Mouse (Mus musculus): ENCODE data around the gene Lypd3. TPM values are rescaled to one million over a fixed set of nuclear protein-coding genes. Genes with fewer than 3 reads are reported as not detected.

Gene Lypd3
- polyA plus RNA-seq, 1 experiment from 2014 or later = 9.8 TPM

DNA sequence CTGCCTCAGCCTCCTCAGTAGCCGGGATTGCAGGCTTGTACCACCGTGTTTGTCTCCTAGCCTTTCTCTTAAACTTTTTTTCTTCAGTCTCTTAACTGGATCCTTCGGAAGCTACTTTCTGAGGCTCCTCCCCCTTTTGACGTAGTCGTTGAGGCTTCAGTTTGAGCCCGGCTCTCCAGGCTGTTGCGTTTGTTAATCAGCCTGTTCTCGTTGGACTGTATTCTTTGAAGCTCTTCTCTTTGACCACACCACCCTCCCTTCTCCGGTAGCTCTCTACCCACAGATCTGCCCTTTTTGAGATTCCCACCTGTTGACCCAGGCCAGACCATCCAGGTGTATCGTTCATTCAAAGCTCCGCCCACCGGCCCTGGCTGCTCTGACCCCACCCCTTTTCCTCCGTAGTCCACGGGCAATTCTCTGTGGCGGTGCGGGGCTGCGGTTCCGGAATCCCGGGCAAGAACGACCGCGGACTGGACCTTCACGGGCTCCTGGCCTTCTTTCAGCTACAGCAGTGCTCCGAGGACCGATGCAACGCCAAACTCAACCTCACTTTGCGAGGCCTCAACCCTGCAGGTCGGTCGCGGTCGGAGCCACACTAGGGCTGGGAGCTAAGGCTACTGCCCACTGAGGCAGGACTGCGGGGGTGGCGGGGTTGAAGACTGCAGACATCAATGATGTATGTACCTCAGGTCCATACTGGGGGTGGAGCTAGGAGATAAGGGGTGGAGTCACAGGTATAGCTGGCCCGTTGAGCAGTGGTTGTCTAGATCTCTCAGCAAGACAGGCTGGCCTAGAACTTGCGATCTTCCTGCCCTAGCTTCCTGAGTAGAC, 1.9 kb downstream of the Lypd3 start:
- Histone ChIP-seq H3K27ac (ENCODE audit: low read length) (no peak overlapping the region), H3K4me1 (ENCODE audit: control insufficient read depth, insufficient read depth, low read length) (peaks cover 10% of the 10 kb centered on the region; the same call in 1 of the 2 replicates), H3K9me3 (ENCODE audit: control insufficient read depth, low read depth, low read length) (no peaks in the 10 kb centered on the region), H3K36me3 (ENCODE audit: control insufficient read depth, insufficient read depth, low read length) (no peaks in the 10 kb centered on the region), H3K27me3 (ENCODE audit: control insufficient read depth, insufficient read depth, low read length) (peaks cover 27% of the 10 kb centered on the region), H3K9ac (replicated peaks; ENCODE audit: low read depth, low read length) (0 out of 2 replicates have a peak overlapping the region, but pooled peaks have one; percentile 6), H3K4me2 (replicated peaks; ENCODE audit: low read depth, low read length) (peak overlapping the region; percentile 76), H3K4me3 (ENCODE audit: low read depth, low read length) (peak overlapping the region; percentile 43)
- ATAC-seq (ENCODE audit: insufficient number of reproducible peaks, insufficient read depth, low FRiP score, low read depth) = 0 out of 2 replicates have a peak, but pooled peaks have one; percentile 21
- WGBS = 3% methylated on average over 35 of the region's 35 CpGs

DNA sequence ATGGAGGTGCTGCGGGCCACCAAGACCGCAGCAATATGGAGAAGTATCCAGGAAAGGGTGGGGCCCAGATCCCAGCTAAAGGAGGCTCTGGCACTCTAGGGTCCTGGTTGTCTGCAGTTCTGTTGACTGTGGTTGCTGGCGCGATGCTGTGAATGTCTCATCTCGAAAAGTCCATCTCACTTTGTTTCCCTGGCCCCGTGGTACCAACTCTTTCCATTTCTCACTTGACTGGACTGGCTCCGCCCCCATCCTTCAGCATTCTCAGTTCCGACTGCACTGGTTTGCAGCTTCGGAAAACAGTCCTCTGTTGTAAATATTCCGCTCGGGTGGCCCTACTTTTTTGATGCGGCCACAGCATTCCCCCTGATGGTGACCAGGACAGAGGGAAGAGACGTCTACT, 4.1 kb downstream of the Lypd3 start:
- Histone ChIP-seq H3K27me3 (ENCODE audit: control insufficient read depth, insufficient read depth, low read length) (peaks cover 27% of the 10 kb centered on the region), H3K36me3 (ENCODE audit: control insufficient read depth, insufficient read depth, low read length) (no peaks in the 10 kb centered on the region), H3K4me2 (replicated peaks; ENCODE audit: low read depth, low read length) (no peak overlapping the region)

DNA sequence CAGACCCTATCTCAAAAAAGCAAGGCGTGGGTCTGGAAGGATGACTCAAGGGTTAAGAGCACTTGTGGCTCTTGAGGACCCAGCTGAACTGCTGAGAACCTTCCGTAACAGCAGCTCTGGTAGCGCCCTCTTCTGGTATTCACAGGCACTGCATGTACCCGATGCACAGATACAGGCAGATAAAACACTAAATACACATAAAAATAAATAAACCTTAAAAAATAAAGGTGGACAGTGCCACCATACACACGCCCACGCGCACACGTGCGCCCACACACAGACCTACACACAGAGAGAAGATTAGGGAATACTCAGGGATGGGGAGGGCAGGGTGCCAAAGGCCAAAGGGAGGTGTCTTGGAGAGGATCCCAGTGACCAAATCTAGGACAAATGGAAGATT, 6.1 kb downstream of the Lypd3 start:
- Histone ChIP-seq H3K36me3 (ENCODE audit: control insufficient read depth, insufficient read depth, low read length) (no peaks in the 10 kb centered on the region), H3K9me3 (ENCODE audit: control insufficient read depth, low read depth, low read length) (no peaks in the 10 kb centered on the region), H3K27ac (ENCODE audit: low read length) (no peak overlapping the region), H3K4me2 (replicated peaks; ENCODE audit: low read depth, low read length) (no peak overlapping the region), H3K4me1 (ENCODE audit: control insufficient read depth, insufficient read depth, low read length) (peaks cover 7% of the 10 kb centered on the region; the same call in 1 of the 2 replicates), H3K9ac (replicated peaks; ENCODE audit: low read depth, low read length) (no peak overlapping the region), H3K27me3 (ENCODE audit: control insufficient read depth, insufficient read depth, low read length) (peaks cover 13% of the 10 kb centered on the region), H3K4me3 (ENCODE audit: low read depth, low read length) (no peak overlapping the region)
- 16% methylated on average over 9 of the region's 9 CpGs for WGBS
- ATAC-seq (ENCODE audit: insufficient number of reproducible peaks, insufficient read depth, low FRiP score, low read depth) = no peak

More for the DNA sequence above, 4.1 kb downstream of the Lypd3 start:
- 64% methylated on average over 13 of the region's 13 CpGs for WGBS
- Histone ChIP-seq H3K9ac (replicated peaks; ENCODE audit: low read depth, low read length) (no peak overlapping the region), H3K9me3 (ENCODE audit: control insufficient read depth, low read depth, low read length) (no peaks in the 10 kb centered on the region), H3K4me1 (ENCODE audit: control insufficient read depth, insufficient read depth, low read length) (peaks cover 10% of the 10 kb centered on the region; the same call in 1 of the 2 replicates), H3K4me3 (ENCODE audit: low read depth, low read length) (no peak overlapping the region), H3K27ac (ENCODE audit: low read length) (no peak overlapping the region)
- no peak for ATAC-seq (ENCODE audit: insufficient number of reproducible peaks, insufficient read depth, low FRiP score, low read depth)

DNA sequence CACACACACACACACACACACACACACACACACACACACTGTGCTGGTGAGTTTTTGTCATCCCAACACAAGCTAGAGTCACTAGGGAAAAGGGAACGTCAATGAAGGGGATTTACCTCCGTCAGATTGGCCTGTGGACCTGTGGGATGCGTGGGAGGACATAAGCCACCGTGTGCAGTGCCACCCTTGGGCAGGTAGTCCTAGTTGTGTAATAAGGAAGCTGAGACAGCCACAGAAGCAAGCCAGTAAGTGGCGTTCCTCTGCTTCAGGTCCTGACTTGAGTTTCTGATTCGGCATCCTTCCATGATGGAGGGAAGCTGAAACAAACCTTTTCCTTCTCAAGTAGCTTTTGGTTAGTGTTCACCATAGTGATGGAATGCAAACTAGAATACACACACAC, 8.1 kb downstream of the Lypd3 start:
- no peak for ATAC-seq (ENCODE audit: insufficient number of reproducible peaks, insufficient read depth, low FRiP score, low read depth)
- no peak overlapping the region for H3K4me3 ChIP-seq (ENCODE audit: low read depth, low read length)
- H3K4me1 ChIP-seq (ENCODE audit: control insufficient read depth, insufficient read depth, low read length) = no peaks in the 10 kb centered on the region
- H3K36me3 ChIP-seq (ENCODE audit: control insufficient read depth, insufficient read depth, low read length) = no peaks in the 10 kb centered on the region
- 82% methylated on average over 6 of the region's 6 CpGs for WGBS
- no peaks in the 10 kb centered on the region for H3K9me3 ChIP-seq (ENCODE audit: control insufficient read depth, low read depth, low read length)
- no peak overlapping the region for H3K9ac ChIP-seq (replicated peaks; ENCODE audit: low read depth, low read length)
- H3K4me2 ChIP-seq (replicated peaks; ENCODE audit: low read depth, low read length) = no peak overlapping the region
- no peak overlapping the region for H3K27ac ChIP-seq (ENCODE audit: low read length)
- no peaks in the 10 kb centered on the region for H3K27me3 ChIP-seq (ENCODE audit: control insufficient read depth, insufficient read depth, low read length)

DNA sequence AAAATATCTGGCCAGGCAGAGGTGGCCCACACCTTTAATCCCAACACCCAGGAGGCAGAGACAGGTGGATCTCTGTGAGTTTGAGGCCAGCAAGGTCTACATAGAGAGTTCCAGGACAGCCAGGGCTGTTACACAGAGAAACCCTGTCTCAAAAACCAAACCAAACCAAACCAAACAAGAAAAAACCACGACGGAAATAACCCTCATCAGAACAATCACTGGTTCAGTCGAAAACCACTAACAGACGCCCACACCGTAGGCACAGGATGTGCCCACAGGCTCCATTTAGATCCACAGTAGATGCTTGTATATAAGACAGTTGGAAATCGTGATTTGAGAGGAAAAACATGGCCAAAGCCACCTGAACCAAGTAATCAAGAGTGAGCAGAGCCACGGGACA, 8.6 kb downstream of the Lypd3 start:
- no peak overlapping the region for H3K9ac ChIP-seq (replicated peaks; ENCODE audit: low read depth, low read length)
- no peak overlapping the region for H3K4me3 ChIP-seq (ENCODE audit: low read depth, low read length)
- H3K27me3 ChIP-seq (ENCODE audit: control insufficient read depth, insufficient read depth, low read length) = no peaks in the 10 kb centered on the region
- no peaks in the 10 kb centered on the region for H3K9me3 ChIP-seq (ENCODE audit: control insufficient read depth, low read depth, low read length)
- H3K4me1 ChIP-seq (ENCODE audit: control insufficient read depth, insufficient read depth, low read length) = no peaks in the 10 kb centered on the region
- no peak for ATAC-seq (ENCODE audit: insufficient number of reproducible peaks, insufficient read depth, low FRiP score, low read depth)
- H3K36me3 ChIP-seq (ENCODE audit: control insufficient read depth, insufficient read depth, low read length) = no peaks in the 10 kb centered on the region
- 69% methylated on average over 7 of the region's 7 CpGs for WGBS
- no peak overlapping the region for H3K27ac ChIP-seq (ENCODE audit: low read length)
- no peak overlapping the region for H3K4me2 ChIP-seq (replicated peaks; ENCODE audit: low read depth, low read length)

DNA sequence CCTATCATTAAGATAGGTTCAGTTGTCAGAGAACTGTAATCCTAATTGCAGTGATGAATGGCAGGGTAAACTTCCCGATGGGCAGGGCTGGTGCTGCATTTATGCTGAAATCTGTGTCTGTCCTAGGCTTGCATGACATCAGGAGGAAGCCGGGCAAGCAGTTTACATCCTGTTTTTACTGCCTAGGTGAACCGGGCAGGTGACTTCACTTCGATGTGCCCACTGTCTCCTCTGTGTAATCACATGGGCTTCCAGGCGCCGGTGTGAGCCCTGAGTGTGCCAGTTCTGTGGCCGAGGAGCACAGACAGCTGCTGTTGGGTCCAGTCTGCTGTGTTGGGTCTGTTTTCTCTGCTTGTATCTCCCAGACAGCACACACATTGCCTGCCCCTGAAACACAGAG, 10.1 kb downstream of the Lypd3 start:
- H3K9me3 ChIP-seq (ENCODE audit: control insufficient read depth, low read depth, low read length) = no peaks in the 10 kb centered on the region
- H3K4me3 ChIP-seq (ENCODE audit: low read depth, low read length) = no peak overlapping the region
- 70% methylated on average over 7 of the region's 7 CpGs for WGBS
- no peak for ATAC-seq (ENCODE audit: insufficient number of reproducible peaks, insufficient read depth, low FRiP score, low read depth)
- H3K36me3 ChIP-seq (ENCODE audit: control insufficient read depth, insufficient read depth, low read length) = no peaks in the 10 kb centered on the region
- H3K27ac ChIP-seq (ENCODE audit: low read length) = no peak overlapping the region
- H3K4me2 ChIP-seq (replicated peaks; ENCODE audit: low read depth, low read length) = no peak overlapping the region
- no peaks in the 10 kb centered on the region for H3K4me1 ChIP-seq (ENCODE audit: control insufficient read depth, insufficient read depth, low read length)
- no peak overlapping the region for H3K9ac ChIP-seq (replicated peaks; ENCODE audit: low read depth, low read length)
- no peaks in the 10 kb centered on the region for H3K27me3 ChIP-seq (ENCODE audit: control insufficient read depth, insufficient read depth, low read length)

DNA sequence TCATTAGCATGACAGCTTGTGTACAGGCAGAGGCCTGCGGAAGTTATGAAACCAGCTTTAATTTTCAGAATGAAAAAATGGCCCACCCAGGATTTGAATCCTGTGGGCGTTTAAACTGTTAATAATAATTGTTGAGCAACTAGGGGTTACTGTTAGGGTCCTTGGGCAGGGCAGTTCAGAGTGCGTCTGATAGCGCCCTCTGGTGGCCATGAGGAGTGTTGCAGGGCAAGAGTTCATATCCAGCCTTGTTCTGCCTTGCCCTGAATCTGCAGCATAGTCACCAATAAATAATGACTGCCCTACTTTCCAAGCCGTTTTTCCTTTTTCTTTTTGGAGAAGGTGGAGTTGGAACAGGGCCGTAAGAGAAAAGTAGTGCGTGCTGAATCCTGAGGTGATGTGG, 17.3 kb downstream of the Lypd3 start:
- H3K36me3 ChIP-seq (ENCODE audit: control insufficient read depth, insufficient read depth, low read length) = no peaks in the 10 kb centered on the region
- no peaks in the 10 kb centered on the region for H3K4me1 ChIP-seq (ENCODE audit: control insufficient read depth, insufficient read depth, low read length)
- H3K4me3 ChIP-seq (ENCODE audit: low read depth, low read length) = no peak overlapping the region
- no peaks in the 10 kb centered on the region for H3K27me3 ChIP-seq (ENCODE audit: control insufficient read depth, insufficient read depth, low read length)
- no peak overlapping the region for H3K27ac ChIP-seq (ENCODE audit: low read length)
- 23% methylated on average over 7 of the region's 7 CpGs for WGBS
- H3K4me2 ChIP-seq (replicated peaks; ENCODE audit: low read depth, low read length) = no peak overlapping the region
- H3K9ac ChIP-seq (replicated peaks; ENCODE audit: low read depth, low read length) = no peak overlapping the region
- H3K9me3 ChIP-seq (ENCODE audit: control insufficient read depth, low read depth, low read length) = no peaks in the 10 kb centered on the region
- no peak for ATAC-seq (ENCODE audit: insufficient number of reproducible peaks, insufficient read depth, low FRiP score, low read depth)

DNA sequence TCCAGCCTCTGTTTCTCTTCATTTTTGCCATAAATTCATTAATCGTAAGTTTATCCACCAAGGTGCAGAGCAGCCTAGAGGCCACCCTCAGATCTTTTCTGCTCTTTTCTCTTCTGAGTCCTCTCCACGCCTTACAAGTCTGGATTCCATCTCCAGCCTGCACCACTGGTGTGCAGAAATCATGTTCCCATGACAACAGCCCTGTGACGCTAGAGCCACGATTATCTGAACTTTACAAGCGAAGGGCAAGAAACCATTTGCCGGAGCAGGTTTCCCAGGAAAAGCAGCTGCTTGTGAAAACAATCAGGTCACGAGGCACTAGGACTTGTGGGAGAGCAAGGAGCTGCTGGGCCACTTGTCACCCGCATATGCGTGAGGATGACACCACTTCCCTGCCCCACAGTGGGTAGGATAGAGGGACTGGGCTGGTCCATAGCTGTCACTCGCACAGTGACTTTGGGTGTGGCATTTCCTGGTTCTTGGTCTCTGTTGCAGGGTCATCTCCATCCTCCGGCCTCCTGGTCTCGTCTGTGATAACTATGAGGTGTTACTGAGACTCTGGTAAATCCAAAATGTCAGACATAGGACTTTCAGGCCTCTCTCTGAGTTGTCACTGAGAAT, 23.5 kb downstream of the Lypd3 start:
- 41% methylated on average over 12 of the region's 12 CpGs for WGBS

More for the DNA sequence above, 23.5 kb downstream of the Lypd3 start:
- no peak for ATAC-seq (ENCODE audit: insufficient number of reproducible peaks, insufficient read depth, low FRiP score, low read depth)
- Histone ChIP-seq H3K9me3 (ENCODE audit: control insufficient read depth, low read depth, low read length) (no peaks in the 10 kb centered on the region), H3K9ac (replicated peaks; ENCODE audit: low read depth, low read length) (no peak overlapping the region), H3K4me1 (ENCODE audit: control insufficient read depth, insufficient read depth, low read length) (0 out of 2 replicates have a peak, but pooled peaks cover 5% of the 10 kb centered on the region), H3K27ac (ENCODE audit: low read length) (no peak overlapping the region), H3K27me3 (ENCODE audit: control insufficient read depth, insufficient read depth, low read length) (no peaks in the 10 kb centered on the region), H3K36me3 (ENCODE audit: control insufficient read depth, insufficient read depth, low read length) (no peaks in the 10 kb centered on the region), H3K4me3 (ENCODE audit: low read depth, low read length) (no peak overlapping the region), H3K4me2 (replicated peaks; ENCODE audit: low read depth, low read length) (no peak overlapping the region)

Measured in stomach, embryonic 14.5 days (tissue).